Mouse (Mus musculus) liver, embryonic 16.5 days (tissue): ENCODE measurements around the gene Mxi1. TPM values are rescaled to one million over a fixed set of nuclear protein-coding genes. Genes with fewer than 3 reads are reported as not detected.

ENCODE experiments used
- ATAC-seq: fragments of 200-750 bp; cut with Nextera tagmentation; 2 replicates; pipeline ENCODE4 v1.8.0; 2017; ENCODE audit warnings: low read depth, mild to moderate bottlenecking, moderate number of reproducible peaks, moderate library complexity
- H3K27ac ChIP-seq: fragments of 300-500 bp; sonication (generic); 2 replicates; pipeline ENCODE4 v1.5.1; 2014; ENCODE audit warnings: mild to moderate bottlenecking, low read length
- H3K27me3 ChIP-seq: fragments of 300-500 bp; sonication (generic); 2 replicates; pipeline ENCODE4 v1.6.1; 2014; ENCODE audit warnings: low read depth, low read length, mixed read lengths; ENCODE audit not compliant: control insufficient read depth, insufficient read depth
- H3K36me3 ChIP-seq: fragments of 300-500 bp; sonication (generic); 2 replicates; pipeline ENCODE4 v1.6.1; 2014; ENCODE audit warnings: mild to moderate bottlenecking; ENCODE audit not compliant: control insufficient read depth, insufficient read depth
- H3K4me1 ChIP-seq: fragments of 300-500 bp; sonication (generic); 2 replicates; pipeline ENCODE4 v1.6.1; 2014; ENCODE audit warnings: low read depth, low read length, mixed read lengths; ENCODE audit not compliant: control insufficient read depth
- H3K4me2 ChIP-seq: fragments of 300-500 bp; sonication (generic); 2 replicates; pipeline ENCODE4 v1.6.1; 2014; ENCODE audit warnings: low read depth, low read length, mixed read lengths
- H3K4me3 ChIP-seq: fragments of 300-500 bp; sonication (generic); 2 replicates; pipeline ENCODE4 v1.5.1; 2014; ENCODE audit warnings: low read depth, mild to moderate bottlenecking, low read length
- H3K9ac ChIP-seq: fragments of 300-500 bp; sonication (generic); 2 replicates; pipeline ENCODE4 v1.6.1; 2014; ENCODE audit warnings: low read depth, low read length
- H3K9me3 ChIP-seq: fragments of 300-500 bp; sonication (generic); replicated peaks from 2 replicates; pipeline ENCODE4 v1.6.1; 2016; ENCODE audit warnings: low read length; ENCODE audit not compliant: control insufficient read depth
- whole genome bisulfite sequencing: fragments of 180-500 bp; shearing (Covaris S2); extraction: QIAGEN DNeasy Blood & Tissue Kit; methylation state at CpG from one replicate; pipeline ENCODE4 v1.1.7; 2014; ENCODE audit not compliant: insufficient replicate concordance; 5-methylcytosine and 5-hydroxymethylcytosine counted together
- polyA plus RNA-seq: library from polyadenylated mRNA; unstranded; fragments of >200 nt; fragmentation: Nextera tagmentation; extraction: Ambion mirVana; gene quantifications from 2 replicates; pipeline ENCODE4 v1.2.1, GENCODE M21; 2015

Gene Mxi1
- polyA plus RNA-seq, 1 experiment from 2014 or later: 16.7 TPM

- H3K9ac ChIP-seq: no peak overlapping the region
- peak overlapping the region; percentile 30; the same call in 1 of the 2 replicates for H3K27ac ChIP-seq
- 15% methylated on average over 18 of the region's 18 CpGs for WGBS
- no peaks in the 10 kb centered on the region for H3K9me3 ChIP-seq
- peaks cover 18% of the 10 kb centered on the region for H3K27me3 ChIP-seq
- peak overlapping the region; percentile 5; the same call in 1 of the 2 replicates for H3K4me3 ChIP-seq
- H3K4me2 ChIP-seq: peak overlapping the region; percentile 31
- ATAC-seq: no peak; the same call in 1 of the 2 replicates
- H3K4me1 ChIP-seq: peaks cover 7% of the 10 kb centered on the region
- H3K36me3 ChIP-seq: no peaks in the 10 kb centered on the region
Observed at GRCm38 (mm10) chr19:53424629-53425028, 114.3 kb downstream of the Mxi1 start.

Other genes with a start within 250 kb of the Mxi1 start
- gene Add3, start 170.1 kb upstream of the Mxi1 start, polyA plus RNA-seq: 26.2 and 28.4 TPM in 2 replicates
- gene Gm10197, start 61.2 kb downstream of the Mxi1 start, polyA plus RNA-seq: not detected in 2 replicates
- gene Smndc1, start 80.1 kb downstream of the Mxi1 start, polyA plus RNA-seq: 14.5 and 14.9 TPM in 2 replicates
- 1.9 and 2.3 TPM in 2 replicates for gene Dusp5, start 218.6 kb downstream of the Mxi1 start, polyA plus RNA-seq